Mouse (Mus musculus) left cerebral cortex, adult 18-20 months (tissue): ENCODE results near the gene Gnat1. TPM values are rescaled to one million over a fixed set of nuclear protein-coding genes. Genes with fewer than 3 reads are reported as not detected.

ENCODE experiments used
- DNase-seq, 2 experiments: peaks; one replicate each; pipeline ENCODE4 v3.0.0; 2021 to 2022; ENCODE audit warnings: low spot score in 2 of 2, mixed read lengths in 1 of 2
- total RNA-seq, 2 experiments: library from RNA; stranded (reverse); gene quantifications; 2 replicates each; pipeline ENCODE4 v1.2.3; 2021

Gnat1 gene
- total RNA-seq, 2 experiments from 2014 or later: 0.35 to 0.73 TPM

DNA sequence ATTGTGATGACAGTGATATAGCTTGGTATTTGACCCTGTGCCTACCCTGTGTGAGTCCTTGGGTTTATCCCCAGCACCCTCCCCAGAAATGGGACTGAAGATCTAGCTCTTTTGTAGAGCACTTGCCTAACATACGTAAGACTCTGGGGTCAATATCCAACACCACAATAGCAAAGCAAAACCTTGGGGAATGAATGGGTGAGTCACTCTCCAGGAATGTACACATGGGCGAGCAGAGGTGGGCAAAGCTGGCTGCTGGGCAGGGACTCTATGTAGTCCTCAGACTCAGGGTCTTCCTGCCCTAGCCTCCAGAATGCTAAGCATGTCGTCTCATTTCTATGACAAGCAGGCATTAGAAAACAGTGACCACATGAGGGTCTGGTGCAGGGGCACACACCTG lies 30.7 kb downstream of the Gnat1 start:
- DNase-seq: no peak

DNA sequence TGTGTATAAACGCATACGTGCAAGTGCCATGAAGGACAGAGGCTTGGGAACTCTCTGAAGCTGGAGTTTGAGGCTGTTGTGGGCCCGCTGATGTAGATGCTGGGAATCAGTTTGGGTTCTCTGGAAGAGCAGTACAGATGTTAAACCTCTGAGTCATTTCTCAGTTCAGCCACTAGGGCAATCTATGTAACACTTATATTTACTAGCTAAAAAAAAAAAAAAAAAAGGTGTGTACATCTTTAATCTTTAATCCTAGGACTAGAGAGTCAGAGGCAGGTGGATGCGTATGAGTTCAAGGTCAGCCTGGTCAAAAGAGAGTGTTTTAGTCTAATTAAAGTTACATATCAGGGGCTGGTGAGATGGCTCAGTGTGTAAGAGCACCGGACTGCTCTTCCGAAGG lies 32.5 kb downstream of the Gnat1 start:
- no peak for DNase-seq

DNA sequence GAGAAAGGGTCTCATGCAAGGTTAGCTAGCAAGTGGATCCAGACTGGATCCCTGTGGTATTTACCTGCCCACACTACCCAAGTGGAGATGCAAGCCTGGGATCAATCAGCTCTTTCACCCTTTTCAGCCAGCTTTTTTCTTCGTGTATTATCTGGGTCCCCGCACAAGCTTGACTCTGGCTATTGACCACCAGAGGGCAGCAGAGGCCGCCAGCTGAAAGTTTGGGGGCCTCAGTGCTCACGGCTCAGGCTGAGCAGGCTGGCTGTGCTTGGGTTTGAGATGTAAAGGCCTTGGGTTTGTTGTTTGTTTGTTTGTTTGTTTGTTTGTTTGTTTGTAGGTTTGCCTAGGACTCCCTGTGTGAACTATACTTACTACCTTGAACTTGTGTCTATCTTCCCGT lies 33.9 kb downstream of the Gnat1 start:
- peak; percentile 79 to 84 for DNase-seq

DNA sequence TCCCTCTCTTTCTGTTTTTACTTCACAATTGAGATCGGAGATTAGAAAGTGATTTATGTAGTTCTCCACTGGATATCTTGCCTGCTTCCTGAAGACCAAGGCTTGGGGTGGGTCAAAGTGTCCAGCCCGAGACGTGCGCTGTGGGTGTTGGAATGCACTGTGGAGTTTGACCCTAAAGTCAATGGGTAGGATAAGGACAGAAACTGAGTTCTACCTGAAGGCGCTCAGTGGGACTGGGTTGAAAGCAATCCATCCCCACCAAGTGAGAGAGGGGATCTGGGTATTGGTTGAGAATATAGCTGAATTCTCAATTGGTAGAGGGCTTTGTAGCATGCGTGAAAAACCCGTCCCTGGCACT lies 34.4 kb downstream of the Gnat1 start:
- no peak for DNase-seq

DNA sequence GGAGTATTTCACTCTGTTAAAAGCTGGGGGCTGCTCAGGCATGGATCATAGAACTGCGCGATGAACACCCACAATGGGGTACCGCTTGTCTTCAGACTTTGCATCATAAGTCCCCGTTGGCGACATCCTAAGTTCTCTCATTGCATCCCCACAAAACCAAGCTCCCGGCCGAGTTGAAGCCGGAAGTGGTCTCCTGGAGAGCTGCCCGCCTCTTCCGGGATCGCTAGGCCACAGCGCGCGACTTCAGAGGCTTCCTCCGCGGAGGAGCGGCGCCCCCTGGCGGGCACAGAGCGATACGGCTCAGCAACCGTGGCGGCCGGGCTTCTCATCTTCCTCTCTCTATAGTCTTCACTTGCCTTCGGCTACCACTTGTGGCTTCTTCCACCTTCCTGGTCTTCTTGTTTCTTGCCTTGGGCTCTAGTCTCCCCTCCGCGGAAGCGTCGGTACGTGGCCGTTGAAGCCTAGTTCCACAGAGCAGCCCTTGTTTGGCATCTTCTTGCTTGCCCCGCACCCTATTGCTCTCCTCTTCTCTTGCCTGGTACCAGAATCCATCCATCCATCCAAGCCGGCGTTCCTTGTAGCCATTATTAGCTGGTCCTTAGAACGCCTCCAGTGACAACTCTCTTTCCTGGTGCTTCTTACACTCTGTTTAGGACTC lies 34.9 kb downstream of the Gnat1 start:
- peak; percentile 93 to 96 for DNase-seq

DNA sequence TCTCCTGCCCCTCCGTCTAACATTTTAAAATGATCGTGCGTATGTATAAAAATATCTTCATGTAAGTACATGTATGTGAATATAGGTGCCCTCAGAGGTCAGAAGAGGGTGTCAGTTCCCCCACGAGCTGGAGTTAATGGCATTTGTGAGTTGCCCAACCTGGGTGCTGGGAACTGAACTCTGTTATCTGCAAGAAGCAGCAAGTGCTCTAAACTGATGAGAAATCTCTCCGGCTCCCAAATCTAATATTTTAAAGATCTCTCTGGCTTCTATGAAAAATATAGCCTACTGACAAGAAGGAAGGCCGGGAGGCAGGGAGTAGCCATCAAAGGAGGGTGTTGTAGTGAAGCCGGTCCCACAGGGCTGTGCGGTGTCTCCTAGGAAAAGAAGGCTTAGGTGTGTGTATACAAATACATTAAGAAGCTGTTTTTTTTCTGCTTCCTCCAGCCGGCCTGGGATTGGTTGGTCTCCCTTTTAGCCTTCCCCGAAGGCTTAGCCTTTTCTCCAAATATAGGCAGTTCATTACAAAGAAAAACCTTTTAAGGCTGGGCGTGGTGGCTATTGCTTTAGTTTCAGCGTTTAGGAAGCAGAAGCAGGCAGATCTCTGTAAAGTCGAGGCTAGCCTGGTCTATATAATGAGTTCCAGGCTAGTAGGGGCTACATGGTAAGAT lies 35.8 kb downstream of the Gnat1 start:
- no peak for DNase-seq

DNA sequence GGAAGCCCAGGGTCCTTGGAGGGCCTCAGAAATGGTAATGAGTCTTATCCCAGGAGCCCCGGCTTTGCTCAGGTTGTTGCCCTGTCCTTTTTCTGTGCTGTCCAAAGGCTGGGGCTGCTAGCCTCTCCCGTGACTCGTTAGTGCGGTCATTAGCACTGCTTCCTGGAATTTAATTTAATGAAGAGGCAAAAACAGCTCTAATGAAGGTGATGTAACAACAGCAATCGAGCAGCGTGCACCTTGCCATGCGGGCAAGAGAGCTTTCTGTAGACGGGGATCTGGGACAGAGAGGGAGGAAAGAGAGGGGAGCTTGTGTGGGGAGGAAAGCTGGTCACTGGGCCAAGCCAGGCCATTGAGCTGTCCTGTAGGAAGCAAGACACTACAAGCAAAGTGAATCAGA lies 37.8 kb downstream of the Gnat1 start:
- no peak for DNase-seq

DNA sequence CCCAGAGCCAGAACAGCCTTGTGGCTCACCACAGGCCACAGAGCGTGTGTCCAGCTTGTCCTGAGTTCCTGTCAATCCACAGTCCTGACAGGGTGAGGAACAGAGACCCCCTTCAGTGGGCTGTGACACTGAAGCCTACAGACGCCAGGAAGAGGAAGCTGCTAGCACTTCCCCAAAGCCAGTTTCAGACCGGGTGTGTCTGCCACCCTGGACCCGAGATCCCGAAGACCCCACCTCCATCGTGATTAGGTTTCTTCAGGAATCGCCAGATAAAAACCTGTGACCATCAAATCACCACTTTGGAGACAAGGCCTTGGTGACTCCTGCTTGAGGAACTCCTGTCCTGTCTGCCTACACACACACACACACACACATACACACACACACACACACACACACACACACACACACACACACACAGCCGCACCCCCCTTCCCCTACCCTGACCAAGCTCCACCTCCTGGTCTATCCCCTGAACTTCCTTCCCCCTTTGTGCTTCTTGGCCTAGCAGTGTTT lies 39.2 kb downstream of the Gnat1 start:
- DNase-seq: no peak

DNA sequence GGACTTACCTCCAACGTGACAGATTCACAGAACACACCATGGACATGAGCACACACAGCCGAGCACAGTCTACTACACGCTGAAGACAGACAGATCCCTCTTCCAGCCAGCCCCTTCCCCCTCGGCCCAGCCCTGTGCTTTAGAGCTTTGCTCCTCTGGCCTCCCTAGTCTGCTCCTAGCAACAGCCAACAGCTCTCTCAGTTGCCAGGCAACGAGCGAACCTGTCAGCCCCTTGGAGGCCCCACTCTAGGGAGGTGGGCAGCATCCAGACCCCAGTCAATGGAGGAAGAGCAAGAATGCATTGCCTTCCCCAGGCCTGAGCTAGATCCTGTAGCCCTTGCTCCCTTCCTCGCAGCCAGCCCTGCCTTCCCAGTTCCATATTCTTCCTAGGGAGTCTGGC lies 42.4 kb downstream of the Gnat1 start:
- DNase-seq: no peak

DNA sequence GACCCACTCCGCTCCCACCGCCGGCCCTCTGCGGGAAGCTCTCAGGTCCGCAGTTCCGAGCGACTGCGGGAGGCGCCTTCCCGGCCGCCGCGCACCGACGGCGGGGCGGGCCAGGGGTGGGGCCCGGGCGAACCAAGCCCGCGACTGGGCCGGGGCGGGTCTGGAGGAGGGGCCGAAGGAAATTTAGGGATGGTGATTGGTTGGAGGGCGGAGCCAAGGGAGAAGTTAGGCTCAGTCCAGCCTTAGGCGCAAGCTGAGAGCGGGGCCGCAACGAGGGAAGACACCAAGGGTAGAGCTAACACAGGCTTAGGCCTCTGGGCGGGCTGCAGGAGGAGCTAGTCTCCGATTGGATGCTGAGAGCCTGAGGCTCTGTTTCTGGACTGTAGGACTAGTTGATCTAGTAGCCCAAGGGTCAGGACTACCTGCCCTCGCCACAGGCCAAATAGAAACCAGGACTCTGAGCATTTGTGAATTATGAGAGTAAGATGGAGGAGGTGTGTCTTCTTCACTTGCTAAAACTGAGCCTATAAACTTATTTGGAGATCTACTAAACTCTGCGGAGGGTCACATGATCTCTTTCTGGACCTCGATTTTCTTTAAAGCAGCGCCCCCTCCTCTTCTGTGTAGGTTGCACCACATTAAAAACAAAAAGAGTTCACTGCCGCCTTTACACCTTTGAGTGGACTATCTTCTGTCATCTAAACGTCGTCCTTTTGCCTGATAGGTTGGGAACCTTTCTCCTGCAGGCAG lies 44.1 kb downstream of the Gnat1 start, which contains the start of gene Gnai2:
TSS of gene Gnai2 (minus strand) at position 89 of the 750 bp plus-strand sequence.
- peak; percentile 93 for DNase-seq

DNA sequence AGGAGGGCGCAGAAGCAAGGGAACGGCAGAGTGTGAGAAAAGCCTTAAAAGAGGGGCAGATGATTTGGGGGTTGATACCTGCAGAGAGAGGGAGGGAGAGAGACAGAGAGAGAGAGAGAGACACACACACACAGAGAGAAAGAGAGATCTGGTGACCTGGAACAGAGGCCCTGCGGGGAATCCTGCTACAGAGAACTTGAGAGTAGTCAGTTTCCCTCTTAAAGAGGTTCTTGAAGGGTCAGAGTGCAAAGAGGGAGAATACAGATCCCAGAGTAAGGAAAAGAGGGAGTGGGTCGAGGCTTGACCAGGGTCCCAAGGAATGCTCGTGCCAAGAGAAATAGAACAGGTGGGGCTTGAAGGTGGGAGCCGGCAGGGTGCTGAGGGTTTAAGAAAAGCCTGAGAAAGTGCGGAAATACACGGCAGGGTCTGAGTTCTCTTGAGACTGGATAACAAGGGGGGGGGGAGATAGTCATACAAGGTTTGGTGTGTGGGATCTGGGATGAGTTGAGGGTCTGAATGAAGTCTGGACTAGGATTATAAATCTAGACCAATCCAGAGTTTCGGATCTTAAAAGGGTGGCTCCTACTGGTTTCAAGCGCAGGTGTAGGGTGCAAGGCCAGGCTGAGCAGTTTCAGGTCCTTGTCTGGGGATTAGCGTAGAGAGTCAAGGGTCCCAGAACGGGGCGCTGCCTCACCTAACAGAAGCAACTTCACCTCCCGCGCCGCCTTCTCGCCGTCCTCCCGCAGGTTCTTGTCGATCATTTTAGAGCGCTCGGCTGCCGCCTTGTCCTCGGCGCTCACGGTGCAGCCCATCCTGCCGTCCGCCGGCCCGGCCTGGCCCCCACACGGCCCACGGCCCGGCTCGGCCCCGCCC lies 44.9 kb downstream of the Gnat1 start:
- no peak for DNase-seq

DNA sequence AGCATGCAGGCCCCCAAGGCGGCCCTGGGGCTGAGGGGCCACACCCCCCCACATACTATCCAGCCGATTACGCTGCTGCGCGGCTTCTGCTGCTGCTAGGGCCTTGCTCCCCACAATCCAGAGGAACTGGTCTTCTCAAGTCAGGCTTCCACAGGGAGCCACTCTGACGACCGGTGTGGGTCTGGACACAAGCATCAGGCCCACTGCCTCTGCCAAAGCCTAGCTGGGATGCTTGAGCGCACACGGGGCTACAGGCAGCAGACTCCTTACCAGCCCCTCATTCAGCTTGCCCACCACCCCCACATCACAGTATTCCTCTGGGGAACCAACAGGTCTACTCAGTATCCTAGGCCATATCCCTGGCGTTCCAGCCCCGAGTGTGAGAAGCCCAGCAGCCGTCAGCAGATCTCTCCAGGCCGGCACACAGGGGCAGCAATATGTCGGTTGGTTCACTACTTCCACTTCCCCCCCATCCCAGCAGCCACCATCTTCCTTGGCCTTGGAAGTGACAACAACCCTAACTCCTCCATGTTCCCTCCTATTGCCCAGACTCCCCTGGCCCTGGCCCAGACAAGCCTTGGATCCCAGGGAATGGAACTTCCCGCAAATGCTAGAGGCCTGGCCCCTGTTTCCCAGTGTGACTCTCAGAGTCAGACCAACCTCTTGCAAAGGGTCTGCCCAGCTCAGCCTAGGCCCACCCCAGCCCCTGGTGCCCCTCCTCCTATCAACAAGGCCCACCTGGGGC lies 45.7 kb downstream of the Gnat1 start:
- DNase-seq: peak in 1 of 2 experiments; percentile 33

DNA sequence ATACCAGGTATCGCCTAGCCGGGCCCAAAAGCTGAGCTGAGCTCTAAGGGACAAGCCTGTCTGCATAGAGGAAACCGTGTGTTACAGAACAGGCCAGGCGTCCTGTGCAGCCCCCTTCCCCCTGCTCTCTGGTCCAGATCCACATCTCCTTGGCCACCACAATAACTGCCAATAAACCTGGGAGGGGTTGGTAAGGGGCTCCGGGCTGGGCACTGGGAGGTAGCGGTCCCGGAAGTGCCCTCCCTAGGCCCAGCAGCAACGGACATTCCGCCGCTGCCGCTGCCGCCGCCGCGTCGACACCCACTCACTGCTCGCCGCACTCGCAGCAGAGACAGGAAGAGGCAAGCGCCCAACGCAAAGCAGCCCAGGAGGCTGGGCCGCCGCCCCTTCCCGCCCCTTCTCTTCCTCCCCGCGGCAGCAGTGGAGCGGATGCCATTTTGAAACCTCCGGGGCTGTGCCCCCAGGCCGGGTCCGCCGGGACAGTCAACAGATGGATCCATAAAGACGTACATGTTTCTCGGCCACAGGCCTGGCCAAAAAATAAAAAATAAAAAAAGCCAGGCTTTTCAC lies 46.3 kb downstream of the Gnat1 start:
- peak; percentile 69 to 81 for DNase-seq

DNA sequence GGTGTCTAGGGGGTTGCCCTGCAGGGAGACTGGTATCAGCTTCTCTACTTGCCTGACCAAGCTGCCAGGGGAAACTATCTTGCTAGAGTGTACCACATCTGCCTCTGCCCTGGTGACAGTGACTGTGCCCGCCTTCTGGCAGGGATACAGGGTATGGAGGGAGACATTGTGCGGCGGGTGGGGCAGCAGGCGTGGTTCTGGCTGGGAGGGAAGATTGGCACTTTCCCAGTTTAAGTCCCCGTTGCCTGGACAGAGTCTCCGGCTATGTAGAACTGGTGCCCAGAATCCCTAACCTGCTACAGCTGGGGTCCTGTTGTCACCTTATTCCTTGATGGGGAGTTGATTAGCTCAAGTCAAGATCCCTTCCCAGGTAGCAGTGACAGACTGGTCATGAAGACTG lies 47.0 kb downstream of the Gnat1 start:
- peak; percentile 40 to 45 for DNase-seq

DNA sequence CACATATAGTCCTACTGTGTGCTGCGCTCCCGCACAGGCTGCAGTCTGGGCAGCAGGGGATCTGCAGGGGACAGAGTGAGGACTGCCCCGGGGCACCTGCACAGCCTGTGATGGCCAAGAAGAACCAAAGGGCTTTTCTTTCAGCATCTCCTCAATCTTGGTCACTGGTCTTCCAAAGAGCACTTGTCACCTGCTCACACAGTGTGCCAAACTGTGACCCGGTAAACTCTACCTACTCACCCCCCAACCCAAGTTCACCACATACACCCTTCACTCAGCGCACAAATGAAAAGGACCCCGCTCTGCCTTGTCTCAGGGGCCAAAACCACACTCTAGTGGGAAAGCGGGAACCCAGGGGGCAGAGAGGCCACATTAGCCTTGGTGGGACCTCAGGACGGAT lies 47.7 kb downstream of the Gnat1 start:
- DNase-seq: no peak

DNA sequence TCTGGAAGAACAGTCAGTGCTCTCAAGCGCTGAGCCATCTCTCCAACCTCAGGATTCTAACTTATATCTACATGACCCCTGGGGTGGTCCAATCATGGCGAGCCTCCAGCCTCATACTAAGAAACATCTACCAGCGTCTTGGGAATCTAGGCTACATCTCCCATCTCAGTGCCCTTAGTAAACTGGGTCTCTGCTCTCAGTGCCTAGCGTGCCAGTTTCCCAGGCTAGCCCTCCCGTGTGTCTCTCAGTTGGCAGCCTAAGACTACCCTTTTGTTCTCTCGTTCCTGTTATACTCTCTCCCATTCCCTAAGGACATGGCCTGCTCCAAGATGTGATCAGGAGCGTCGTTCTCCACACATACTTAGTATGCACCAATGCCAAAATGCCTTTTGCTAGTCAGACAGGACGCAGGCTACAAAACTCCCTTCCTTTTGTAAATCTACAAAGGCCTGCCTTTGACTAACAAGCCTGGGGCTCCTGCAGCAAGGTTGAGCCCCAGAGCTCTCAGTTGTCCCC lies 48.1 kb downstream of the Gnat1 start:
- DNase-seq: no peak

DNA sequence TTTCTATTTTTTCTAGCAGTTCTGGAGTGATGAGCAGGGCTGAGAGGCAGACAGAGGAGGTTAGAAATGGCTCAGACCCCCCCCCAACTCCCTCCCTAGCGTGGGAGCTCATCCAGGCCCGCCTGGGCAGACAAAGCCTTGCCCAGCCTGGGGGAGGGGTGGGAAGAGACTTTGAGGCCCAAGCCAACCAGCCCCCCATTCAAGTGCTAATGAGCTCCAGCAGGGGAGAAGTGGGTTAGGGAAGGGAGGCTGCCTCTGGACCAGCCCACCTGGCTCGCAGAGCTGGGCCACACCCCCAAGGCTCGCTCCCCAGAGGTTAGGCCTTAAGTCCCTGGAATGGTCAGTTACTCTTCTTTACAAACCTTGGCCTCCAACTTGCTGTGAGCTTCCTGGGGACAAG lies 48.9 kb downstream of the Gnat1 start:
- peak in 1 of 2 experiments; percentile 33 for DNase-seq

DNA sequence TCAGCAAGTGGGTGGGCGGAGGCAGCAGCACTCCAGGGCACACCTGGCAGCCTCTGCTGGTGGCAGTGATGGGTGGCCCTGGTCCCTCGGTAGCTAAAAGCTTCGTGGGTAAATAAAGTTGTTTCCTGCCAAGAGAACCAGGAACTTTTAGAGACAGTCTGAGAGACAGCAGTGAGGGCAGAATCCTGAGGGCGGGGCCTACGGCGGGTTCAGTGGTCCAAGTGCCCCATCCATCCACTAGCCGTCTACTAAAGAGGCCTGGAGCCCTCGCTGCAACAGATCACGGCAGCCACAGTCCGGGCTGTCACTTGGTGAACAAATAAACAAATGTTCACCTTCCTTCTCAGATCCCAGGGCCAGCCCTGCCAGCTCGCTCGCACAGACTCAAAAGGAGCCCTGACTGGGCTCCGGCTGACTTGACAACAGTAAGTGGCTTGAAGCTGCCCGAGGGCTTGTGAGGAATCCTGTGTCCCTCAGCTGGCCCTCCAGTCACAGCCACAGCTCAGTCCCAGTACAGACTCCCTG lies 49.5 kb downstream of the Gnat1 start:
- DNase-seq: no peak

DNA sequence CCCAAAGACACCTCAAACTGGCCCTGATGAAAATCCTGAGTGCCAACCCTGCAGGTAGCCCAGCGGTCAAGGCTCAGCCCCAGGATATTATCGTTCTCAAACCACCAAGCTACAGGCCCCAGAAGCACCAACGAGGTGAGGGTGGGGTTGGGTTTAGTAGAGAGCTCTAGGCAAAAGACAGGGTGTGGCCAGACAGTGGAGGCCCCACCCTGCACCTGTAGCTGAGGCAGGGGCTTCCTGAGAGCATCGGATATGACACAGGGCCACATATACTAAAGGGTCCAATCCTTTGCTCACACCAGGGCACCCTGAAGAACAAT lies 50.1 kb downstream of the Gnat1 start:
- DNase-seq: no peak
